Mouse (Mus musculus) urinary bladder, postnatal 25 days (tissue): ENCODE data around the gene Ceacam18.
"Not testable (repeated sequence)": the region's sequence is repeated elsewhere in the genome, so short reads cannot be mapped to it uniquely, and the experiment has no call there.

Source experiments
- DNase-seq: peaks from one replicate; pipeline ENCODE4 v3.0.0; 2022; ENCODE audit warnings: low spot score

Ceacam18 gene

GRCm38 (mm10) chr7:43634500-43634899 lies at the start of gene Ceacam18:
Gene Ceacam18, plus strand, starts transcription at chr7:43634707.
- no peak for DNase-seq

DNA sequence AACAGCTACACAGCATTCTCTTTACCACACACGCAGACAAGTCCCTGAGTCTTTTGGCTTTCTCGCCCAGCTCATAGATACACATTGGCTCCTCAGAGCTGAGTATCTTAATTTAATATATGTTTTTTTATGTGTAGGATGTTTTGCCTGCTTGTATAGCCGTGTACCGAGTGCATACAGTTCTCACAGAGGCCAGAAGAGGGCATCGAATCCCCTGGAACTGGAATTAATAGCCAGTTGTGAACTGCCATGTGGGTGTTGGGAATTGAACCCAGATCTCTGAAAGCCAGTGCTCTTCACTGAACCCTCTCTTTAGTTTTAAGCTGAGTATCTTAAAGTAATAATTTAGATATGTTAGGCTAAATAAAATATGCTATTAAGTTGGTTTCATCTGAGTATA lies 49.7 kb upstream of the Ceacam18 start:
- no peak for DNase-seq

DNA sequence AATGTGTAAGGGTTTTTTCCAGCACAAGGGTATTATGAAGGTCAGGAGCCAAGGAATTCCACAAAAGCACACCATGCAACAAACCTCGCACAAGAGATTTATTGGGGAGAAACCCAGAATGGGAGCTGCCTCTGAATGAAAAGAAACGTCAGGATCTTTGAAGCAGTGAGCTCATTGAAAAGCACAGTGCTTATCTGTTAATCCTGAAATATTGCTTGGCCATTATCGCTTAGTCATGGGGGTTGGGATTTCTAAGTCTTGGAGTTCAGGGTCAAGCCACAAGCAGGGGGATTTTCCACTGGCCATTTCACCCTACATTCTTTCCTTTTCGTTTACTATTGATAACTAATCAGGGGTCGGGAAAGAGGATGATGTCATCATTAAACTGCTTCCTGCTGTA lies 32.6 kb upstream of the Ceacam18 start:
- no peak for DNase-seq

DNA sequence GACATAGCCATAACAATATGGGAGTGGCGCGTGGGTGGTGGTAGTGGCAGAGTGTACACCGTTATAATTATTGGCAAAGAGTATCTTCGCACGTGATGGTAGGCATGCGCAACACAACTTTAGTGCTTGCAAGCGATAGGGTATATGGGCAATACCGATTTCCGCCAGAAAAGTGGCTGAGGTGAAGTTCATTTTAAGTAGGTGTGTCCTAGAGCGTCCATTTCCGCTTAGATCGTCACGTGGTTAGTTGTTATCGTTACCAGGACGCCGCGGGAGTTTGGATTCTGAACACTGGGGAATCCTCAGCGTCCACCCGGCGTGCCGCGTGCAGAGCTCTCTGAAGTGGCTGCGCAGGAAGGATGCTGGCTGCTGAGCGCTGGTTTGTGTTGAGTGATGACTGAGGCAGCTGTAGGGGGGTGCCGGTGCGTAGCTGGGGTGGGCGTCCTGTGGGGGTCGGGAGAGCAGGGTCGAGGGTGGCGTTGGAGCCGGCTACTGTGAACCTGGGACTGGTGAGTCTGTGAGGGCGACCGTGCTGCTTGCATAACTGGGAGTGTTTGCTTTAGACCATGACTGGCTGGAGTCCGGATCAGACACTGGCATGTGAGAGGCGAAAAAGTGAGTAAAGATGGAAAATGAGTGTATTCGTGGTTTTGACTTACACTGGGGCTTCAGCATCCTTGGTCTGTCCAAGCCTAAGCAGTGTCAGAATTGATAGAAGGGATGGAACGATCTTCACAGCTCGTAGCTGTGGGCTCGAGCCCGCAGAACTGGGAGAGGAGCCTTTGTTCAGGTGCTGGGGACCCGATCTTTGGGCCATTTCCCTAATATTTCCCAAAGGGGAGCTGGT lies 27.4 kb upstream of the Ceacam18 start, which contains the start of gene Zfp819:
TSS of gene Zfp819 (plus strand) at position 274 of the 847 bp plus-strand sequence.
- peak; percentile 11 for DNase-seq

GRCm38 (mm10) chr7:43607743-43608287 lies 26.7 kb upstream of the Ceacam18 start:
- no peak for DNase-seq

DNA sequence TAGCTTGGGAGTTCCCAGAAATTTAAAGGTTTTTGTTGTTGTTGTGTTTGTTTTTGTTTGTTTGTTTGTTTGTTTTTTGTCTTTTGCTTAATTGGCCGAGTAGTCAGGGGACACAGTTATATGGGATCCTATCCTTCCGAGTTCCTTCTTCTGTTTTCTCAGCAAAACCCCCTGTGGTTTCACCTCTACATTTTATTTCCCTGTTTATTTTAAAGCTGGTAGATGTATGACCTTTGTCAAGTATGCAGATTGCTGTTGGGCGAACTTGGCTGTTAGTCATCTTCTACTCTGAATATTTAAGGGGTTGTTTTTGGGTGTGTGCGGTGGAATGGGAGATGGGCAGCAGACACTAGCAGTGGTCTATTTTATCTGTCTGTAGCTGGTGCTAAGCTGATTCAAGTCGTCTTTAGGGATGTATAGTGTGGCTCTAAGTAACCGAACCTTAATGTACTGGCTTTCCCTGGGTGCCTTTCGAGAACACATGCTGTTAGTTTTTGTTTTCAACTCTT lies 26.1 kb upstream of the Ceacam18 start:
- DNase-seq: no peak

DNA sequence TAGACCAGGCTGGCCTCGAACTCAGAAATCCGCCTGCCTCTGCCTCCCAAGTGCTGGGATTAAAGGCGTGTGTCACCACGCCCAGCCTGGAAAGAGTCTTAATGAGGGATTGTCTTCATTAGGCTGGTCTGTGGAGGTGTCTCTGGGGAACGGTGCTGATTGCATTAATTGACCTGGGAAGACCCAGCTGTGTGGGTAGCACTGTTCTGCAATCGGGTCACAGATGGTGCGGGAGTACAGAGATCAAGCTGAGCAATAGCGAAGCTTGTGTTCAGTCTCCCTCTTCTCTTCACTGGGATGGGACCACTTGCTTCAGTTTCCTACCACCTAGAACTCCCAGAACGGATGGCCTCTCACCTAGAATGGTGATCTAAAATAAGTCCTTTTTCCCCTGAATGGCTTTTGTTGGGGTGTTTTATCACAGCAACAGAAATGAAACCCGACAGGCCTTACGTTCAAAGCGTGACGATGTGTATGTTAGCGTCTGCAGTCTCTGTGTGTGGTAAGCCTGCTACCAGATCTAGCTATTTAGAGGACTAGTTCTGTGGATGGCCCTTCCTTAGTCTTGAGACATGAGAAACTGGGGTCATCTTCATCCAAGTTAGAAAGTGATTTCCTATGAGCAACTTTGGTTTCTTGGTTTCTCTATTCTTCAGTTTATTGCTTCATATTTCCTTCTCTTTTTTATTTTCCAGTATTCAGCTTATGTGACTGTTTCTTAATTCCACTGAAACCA lies 20.5 kb upstream of the Ceacam18 start:
- no peak for DNase-seq

DNA sequence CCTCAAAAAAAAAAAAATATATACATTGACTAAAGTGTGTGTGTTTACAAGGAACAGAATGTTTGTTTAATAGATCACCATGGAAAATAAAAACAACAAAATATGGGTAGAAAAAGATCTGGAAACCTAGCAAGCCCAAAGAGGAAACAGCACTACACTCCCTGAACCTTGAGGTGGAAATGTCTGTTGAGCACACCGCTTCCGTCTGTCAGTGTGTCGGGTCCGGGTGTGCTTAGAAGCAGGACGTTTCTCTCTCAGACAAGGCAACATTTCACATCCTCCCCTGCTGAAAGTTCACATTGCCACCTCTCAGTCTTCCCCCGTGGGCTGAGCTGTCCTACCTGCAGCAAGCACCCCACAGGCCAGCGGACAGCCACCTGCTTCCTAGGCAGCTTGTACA lies 11.6 kb upstream of the Ceacam18 start:
- DNase-seq: no peak

DNA sequence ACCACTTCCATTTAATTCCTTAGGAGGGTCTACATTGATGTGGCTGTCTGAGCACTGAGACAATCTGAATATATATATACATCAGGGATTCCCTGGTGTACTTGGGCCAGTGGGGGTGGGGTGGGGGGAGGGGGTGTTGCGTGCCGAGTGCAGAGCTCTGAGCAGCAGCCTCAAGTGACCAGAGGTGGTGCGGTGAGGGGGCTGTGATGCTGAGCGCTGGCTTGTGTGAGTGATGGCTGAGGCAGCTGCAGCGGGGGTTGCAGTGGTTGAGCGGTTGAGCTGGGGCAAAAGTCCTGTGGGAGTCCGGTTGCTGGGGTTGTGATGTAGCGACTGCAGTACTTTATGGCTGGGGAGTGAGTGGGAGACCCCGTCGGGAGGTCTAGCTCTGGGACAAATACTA lies 10.7 kb upstream of the Ceacam18 start:
- DNase-seq: no peak

GRCm38 (mm10) chr7:43625065-43625464 lies 9.4 kb upstream of the Ceacam18 start:
- DNase-seq: no peak

GRCm38 (mm10) chr7:43625794-43626422 lies 8.6 kb upstream of the Ceacam18 start:
- DNase-seq: no peak

DNA sequence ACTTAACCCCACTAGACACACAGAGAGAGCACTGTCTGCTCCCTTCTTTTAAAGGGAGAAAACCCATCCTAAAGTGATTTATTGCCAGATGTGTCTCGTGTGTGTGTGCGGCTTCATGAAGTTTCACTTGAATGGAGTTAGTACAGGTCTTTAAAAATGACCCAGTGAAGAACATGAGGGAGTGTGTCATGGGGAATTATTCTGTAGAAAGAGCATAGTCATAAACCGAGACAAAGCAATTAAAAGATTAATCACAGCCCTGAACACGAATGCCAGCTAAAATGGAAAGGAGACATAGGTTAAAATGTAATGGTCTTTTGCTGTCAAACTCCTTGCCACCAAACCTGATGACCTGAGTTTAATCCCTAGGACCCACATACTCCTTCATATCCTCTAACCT lies 567 bp upstream of the Ceacam18 start:
- no peak for DNase-seq

GRCm38 (mm10) chr7:43636194-43636593 lies 1.7 kb downstream of the Ceacam18 start:
- DNase-seq: no peak

DNA sequence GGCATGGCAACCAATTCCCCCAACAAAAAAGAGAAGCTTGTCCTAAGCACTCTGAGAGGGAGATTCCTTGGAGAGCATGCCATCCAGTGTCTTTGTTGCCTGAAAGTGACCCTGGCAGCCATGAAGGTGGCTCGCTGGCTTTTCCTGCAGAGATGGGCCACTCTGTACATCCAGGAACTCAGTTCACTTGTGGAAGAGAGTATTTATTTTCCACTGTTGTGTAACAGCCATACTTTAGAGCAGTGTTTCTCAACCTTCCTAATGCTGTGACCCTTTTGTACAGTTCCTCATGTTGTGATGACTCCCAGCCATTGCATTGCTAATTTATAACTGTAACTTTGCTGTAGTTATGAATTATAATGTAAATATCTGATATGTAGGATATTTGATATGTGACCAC lies 2.6 kb downstream of the Ceacam18 start:
- DNase-seq: no peak

GRCm38 (mm10) chr7:43642587-43642986 lies 8.1 kb downstream of the Ceacam18 start:
- DNase-seq: no peak

DNA sequence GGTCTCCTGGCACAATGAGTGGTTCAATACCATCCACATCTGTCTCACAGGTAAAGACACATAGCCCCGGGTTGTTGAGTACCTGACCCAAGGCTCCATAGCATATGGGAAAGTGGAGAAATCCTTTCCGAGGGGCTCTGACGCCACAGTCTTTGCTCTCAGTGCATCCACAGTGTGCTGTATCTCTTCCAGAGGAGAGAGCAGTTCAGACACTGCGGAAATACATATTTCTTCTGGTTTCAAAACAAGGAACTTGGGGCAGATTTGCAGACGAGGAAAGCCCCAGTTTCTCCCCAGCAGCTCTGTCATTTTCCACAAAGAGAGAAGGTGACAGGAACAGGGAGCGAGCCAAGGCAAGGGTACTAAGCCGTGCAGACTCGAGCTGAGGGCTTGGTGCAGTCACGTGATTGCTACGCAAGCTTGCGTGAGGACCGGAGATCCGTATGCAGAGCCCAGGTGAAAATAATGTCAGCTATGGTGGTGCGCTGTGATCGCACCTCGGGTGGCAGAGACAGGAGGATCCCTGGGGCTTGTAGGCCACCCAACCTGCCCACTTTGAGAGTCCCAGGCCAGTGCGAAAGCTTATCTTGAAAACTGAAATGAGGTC lies 8.6 kb downstream of the Ceacam18 start:
- no peak for DNase-seq

DNA sequence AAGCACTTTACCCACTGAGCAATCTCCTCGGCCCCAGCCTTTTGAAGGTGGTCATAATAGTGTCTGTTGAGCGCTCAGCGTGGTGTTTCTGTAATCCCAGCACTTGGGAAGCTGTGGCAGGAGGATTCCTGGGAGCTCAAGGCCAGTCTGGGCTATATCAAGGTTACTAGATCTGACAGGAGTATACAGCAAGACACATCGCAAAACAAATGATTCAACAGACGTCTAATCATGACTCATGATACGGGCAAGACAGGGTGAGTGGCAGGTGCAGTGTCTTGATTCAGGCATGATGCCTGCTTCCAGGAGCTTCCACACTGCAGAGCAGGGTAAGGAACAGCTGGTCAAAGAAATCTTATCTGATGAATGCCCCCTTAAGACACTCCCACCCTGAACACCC lies 18.2 kb downstream of the Ceacam18 start:
- DNase-seq: no peak

DNA sequence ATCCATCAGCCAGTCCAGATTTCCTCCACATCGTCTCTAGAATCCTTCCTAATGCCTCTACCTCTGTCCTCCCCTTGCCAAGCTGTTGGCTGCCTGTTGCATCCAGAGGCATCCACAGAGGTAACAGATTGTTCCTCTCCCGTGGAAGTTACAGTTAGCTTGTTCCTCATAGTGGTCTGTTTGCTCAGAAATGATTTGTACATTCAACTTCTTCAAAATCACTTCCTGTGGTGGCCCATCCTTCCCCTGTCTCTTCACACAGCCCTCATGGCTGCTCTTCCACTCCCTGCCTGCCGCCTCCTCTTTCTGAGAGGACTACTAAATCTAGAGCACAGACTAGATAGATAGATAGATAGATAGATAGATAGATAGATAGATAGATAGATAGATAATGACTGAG lies 20.0 kb downstream of the Ceacam18 start:
- DNase-seq: no peak

- no peak for DNase-seq
These were observed 21.7 kb downstream of the Ceacam18 start for GRCm38 (mm10) chr7:43656232-43656631.

GRCm38 (mm10) chr7:43660002-43660401 lies 25.5 kb downstream of the Ceacam18 start, which contains the start of gene Siglece:
Gene Siglece, minus strand, starts transcription at chr7:43660161.
- no peak for DNase-seq

- no peak for DNase-seq
These were observed 28.3 kb downstream of the Ceacam18 start for GRCm38 (mm10) chr7:43662804-43663203.

DNA sequence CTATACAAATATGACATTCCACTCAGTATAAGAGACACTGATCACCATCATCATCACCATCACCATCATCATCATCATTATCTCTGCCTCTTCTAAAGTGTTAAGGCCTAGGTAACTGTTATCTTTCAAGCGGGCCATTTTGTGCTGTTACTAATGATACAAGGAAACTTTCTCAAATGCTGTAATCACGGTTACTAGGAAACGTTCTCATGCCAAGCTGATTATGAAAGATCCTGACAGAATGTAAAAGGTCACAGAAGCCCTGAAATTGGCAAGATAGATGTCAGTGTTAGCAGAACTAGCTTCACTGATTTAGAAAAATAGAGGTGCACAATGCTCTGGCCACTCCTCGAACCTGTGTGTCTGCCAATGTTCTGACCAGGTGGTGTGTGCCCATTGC lies 32.7 kb downstream of the Ceacam18 start:
- DNase-seq: not testable (repeated sequence)
